Mouse (Mus musculus): ENCODE results near the gene Egf.

Egf gene

GRCm38 (mm10) chr3:129649586-129650292 is 105.4 kb downstream of the Egf start:
- no peak for DNase-seq

DNA sequence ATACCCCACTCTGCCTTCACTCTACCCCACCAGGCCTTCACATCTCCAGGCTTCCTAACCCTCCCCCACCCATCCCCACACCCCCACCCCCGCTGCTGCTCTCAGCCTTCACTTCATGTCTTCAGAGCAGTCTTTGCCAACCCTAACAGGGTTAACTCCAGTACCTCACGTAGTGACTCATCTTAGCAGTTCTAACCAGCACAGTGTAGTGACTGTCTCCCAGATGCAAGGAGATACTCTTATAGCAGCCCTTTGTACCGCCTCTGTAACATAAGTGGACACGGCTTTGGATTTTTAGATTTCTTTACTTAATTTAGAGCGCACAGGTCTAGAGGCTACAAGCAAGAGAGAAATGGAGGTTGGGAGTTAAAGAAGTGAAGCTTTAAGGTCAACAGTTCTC is 106.5 kb downstream of the Egf start:
- no peak for DNase-seq

- DNase-seq, result no peak
Observed at GRCm38 (mm10) chr3:129647312-129647711, 107.8 kb downstream of the Egf start.

GRCm38 (mm10) chr3:129646781-129647180 is 108.3 kb downstream of the Egf start:
- DNase-seq, result no peak

DNA sequence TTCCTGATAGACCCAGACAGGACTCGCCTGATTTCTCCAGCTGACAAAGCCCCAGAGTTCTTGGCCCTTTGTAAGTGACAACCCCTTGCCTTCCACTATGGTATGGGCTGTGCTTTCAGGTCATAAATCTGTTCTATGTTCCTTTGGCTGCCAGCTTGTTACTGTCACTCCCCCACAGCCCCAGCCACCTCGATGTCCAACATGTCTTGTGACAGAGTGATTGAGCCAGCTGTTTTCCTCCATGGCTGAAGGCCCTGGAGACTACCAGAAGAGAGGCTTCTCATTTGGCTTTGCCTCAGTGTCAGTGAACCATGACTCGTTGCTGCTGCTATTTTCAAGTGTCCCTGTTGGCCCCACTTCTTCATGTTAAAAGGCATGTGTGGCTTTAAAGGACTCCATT is 109.7 kb downstream of the Egf start:
- no peak for DNase-seq

GRCm38 (mm10) chr3:129641621-129642020 is 113.5 kb downstream of the Egf start:
- peak; percentile 62 for DNase-seq

- peak; percentile 50 for DNase-seq
Observed at GRCm38 (mm10) chr3:129640211-129641000, 114.7 kb downstream of the Egf start.

DNA sequence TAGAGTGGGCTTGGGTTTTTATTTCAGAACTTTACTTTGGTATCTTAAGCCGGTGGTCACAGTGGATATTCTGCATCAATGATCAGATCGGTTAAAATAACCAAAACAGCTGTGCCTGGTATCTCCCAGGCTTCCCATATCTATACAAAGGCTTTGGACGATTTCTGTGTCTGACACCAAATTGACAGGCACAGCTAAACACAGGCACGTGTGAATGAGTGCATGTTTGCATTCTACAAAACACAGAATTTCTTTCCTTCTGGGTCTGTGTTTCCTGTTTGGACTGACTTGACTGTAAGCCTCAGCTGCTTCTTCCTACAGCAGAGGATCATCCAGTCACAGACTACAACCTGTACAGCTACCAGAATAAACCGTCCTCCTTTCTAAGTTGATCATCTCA is 115.4 kb downstream of the Egf start:
- no peak for DNase-seq

- DNase-seq, result no peak
Observed at GRCm38 (mm10) chr3:129637446-129637845, 117.7 kb downstream of the Egf start.

- peak; percentile 51 for DNase-seq
Observed at GRCm38 (mm10) chr3:129634260-129634901, 120.7 kb downstream of the Egf start.

- DNase-seq, result no peak
Observed at GRCm38 (mm10) chr3:129633518-129633917, 121.6 kb downstream of the Egf start.

GRCm38 (mm10) chr3:129631857-129632256 is 123.3 kb downstream of the Egf start:
- DNase-seq, result no peak

DNA sequence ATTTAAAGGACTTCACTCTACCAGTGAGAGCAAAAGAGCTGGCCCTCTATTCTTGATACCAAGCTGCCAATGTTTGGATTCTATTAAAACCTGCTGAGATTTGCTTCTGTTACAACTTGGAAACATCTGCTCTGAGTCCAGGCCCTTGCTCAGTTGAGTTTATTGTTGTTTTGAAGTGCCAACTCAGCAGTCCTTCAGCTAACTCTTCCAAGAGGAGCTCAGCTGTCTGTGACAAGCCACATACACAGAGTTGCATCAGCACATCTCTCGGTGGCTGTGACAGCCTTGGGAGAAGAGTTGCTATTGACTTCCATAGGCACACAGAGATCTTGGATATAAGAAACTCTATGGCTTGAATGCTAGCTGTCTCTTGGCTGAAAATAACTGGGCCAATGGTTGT is 124.1 kb downstream of the Egf start:
- no peak for DNase-seq

All from right cerebral cortex, adult 18-20 months (tissue).